Mouse (Mus musculus) testis, adult 2 months (tissue): ENCODE measurements around the gene Knl1.

Source experiments
- CTCF ChIP-seq: fragments of 200-500 bp; IDR thresholded peaks from 2 replicates; pipeline ENCODE4 v1.5.1; 2012; ENCODE audit warnings: low read depth, mild to moderate bottlenecking, inconsistent platforms, low read length, moderate library complexity; ENCODE audit not compliant: control insufficient read depth, insufficient read depth, insufficient replicate concordance
- POLR2A ChIP-seq: fragments of 200-500 bp; IDR thresholded peaks from 2 replicates; pipeline ENCODE4 v1.6.1; 2012; ENCODE audit warnings: low read depth, mild to moderate bottlenecking, inconsistent platforms, low read length, moderate library complexity; ENCODE audit not compliant: control insufficient read depth

DNA sequence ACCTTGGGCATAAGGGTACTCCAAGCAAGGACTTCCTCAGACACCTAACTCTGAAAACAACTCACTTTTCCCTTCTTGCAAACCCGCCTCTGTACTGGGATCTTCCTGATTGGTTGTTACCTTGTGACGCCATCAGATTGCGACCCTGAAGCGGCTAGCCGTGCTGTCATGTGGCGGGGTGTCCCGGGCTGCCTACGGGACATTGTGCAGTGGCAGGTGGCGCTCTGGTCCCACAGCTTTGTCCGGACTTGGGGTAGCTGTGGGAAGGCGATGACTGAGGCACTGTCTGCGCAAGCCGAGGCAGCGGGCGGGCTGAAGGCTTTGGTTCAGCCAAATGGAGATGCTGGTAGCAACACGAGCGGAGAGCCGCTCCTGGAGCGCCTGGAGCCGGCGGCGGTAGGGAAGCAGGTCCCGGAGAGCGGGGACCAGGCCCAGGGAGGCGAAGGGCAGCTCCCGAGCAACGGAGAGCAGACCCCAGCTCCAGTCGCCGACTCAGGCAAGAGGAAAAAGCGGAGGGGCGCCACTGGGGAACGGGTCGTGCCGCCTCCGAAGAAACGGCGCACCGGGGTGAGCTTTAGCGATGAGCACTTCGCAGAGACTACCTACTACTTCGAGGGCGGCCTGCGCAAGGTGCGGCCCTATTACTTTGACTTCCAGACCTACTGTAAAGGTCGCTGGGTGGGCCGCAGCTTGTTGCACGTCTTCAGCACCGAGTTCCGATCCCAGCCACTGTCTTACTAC, 12.1 kb upstream of the Knl1 start, which contains the start of gene Rpusd2:
- TF ChIP-seq CTCF (no peak), POLR2A (peak; percentile 76)
